Mouse (Mus musculus) CH12.LX (cell line): Measurements from ENCODE around the gene Krt35. TPM values are rescaled to one million over a fixed set of nuclear protein-coding genes. Genes with fewer than 3 reads are reported as not detected.

ENCODE experiments used
- DNase-seq: peaks from one replicate; pipeline ENCODE4 v3.0.0-alpha.2; 2013; ENCODE audit errors: extremely low read depth
- H3K27ac ChIP-seq: 2 replicates; pipeline ENCODE4 v1.5.1; 2012; ENCODE audit warnings: low read depth, mild to moderate bottlenecking, control low read depth, moderate library complexity; ENCODE audit not compliant: insufficient read depth
- H3K27me3 ChIP-seq: replicated peaks from 2 replicates; pipeline ENCODE3; 2012; ENCODE audit warnings: inconsistent platforms
- H3K36me3 ChIP-seq, 2 experiments: replicated peaks in 1 of 2; 2 replicates each; pipeline versions ENCODE3 to v1.6.1; 2012; ENCODE audit warnings: inconsistent platforms in 1 of 2, low read length in 1 of 2, mild to moderate bottlenecking in 1 of 2, mixed read lengths in 1 of 2, moderate library complexity in 1 of 2; ENCODE audit not compliant: control insufficient read depth in 1 of 2, insufficient read depth in 1 of 2
- H3K4me1 ChIP-seq, 2 experiments: 2 replicates each; pipeline ENCODE4 v1.6.1; 2012; ENCODE audit warnings: inconsistent platforms in 1 of 2, moderate library complexity in 1 of 2; ENCODE audit not compliant: insufficient read depth in 2 of 2, control insufficient read depth in 1 of 2
- H3K4me2 ChIP-seq: 2 replicates; pipeline ENCODE4 v1.6.1; 2012; ENCODE audit warnings: low read depth, mild to moderate bottlenecking, control low read depth; ENCODE audit not compliant: poor library complexity, insufficient read depth, severe bottlenecking
- H3K4me3 ChIP-seq, 3 experiments: fragments of 150-350 bp in 1 of 3; sonication (generic) in 1 of 3; replicated peaks in 1 of 3; 2 replicates each; pipeline versions ENCODE3 to v1.5.1; 2011 to 2012; ENCODE audit warnings: low read depth in 2 of 3, low read length in 2 of 3, mild to moderate bottlenecking in 2 of 3, moderate library complexity in 2 of 3, control low read depth in 1 of 3, improper control_type of control experiment in 1 of 3, inconsistent platforms in 1 of 3, mixed read lengths in 1 of 3; ENCODE audit not compliant: poor library complexity in 1 of 3
- H3K79me2 ChIP-seq: replicated peaks from 2 replicates; pipeline ENCODE4 v1.6.1; 2012; ENCODE audit warnings: mild to moderate bottlenecking, moderate library complexity; ENCODE audit not compliant: control insufficient read depth, poor library complexity, insufficient read depth, severe bottlenecking; ENCODE audit errors: extremely low read depth
- H3K9ac ChIP-seq: 2 replicates; pipeline ENCODE4 v1.6.1; 2012; ENCODE audit warnings: low read depth, mild to moderate bottlenecking, control low read depth, moderate library complexity; ENCODE audit not compliant: insufficient read depth
- H3K9me3 ChIP-seq: replicated peaks from 2 replicates; pipeline ENCODE3; 2012; ENCODE audit warnings: low read length, inconsistent platforms, mixed read lengths
- BHLHE40 ChIP-seq: IDR thresholded peaks from 2 replicates; pipeline ENCODE4 v1.6.1; 2011; ENCODE audit warnings: mild to moderate bottlenecking, low read depth, low read length, improper control_type of control experiment
- CHD1 ChIP-seq: IDR thresholded peaks from 2 replicates; pipeline ENCODE4 v1.6.1; 2012; ENCODE audit warnings: low read depth, low read length, improper control_type of control experiment, inconsistent platforms
- CTCF ChIP-seq, 2 experiments: IDR thresholded peaks in 1 of 2; conservative IDR thresholded peaks in 1 of 2; 2 replicates each; pipeline ENCODE4 v1.5.1; 2011 to 2012; ENCODE audit warnings: low read depth in 2 of 2, low read length in 2 of 2, improper control_type of control experiment in 1 of 2, inconsistent platforms in 1 of 2, mild to moderate bottlenecking in 1 of 2, moderate library complexity in 1 of 2
- ETS1 ChIP-seq: conservative IDR thresholded peaks from 2 replicates; pipeline ENCODE4 v1.6.1; 2012; ENCODE audit warnings: low read depth, mild to moderate bottlenecking, inconsistent platforms, low read length, improper control_type of control experiment, moderate library complexity
- HCFC1 ChIP-seq: IDR thresholded peaks from 2 replicates; pipeline ENCODE4 v1.6.1; 2012; ENCODE audit warnings: low read depth, mild to moderate bottlenecking, inconsistent platforms, low read length, improper control_type of control experiment
- JUND ChIP-seq: conservative IDR thresholded peaks from 2 replicates; pipeline ENCODE4 v1.6.1; 2011; ENCODE audit warnings: low read depth, low read length, improper control_type of control experiment
- MAZ ChIP-seq: IDR thresholded peaks from 2 replicates; pipeline ENCODE4 v1.6.1; 2012; ENCODE audit warnings: low read depth, mild to moderate bottlenecking, inconsistent platforms, low read length, improper control_type of control experiment, moderate library complexity
- MEF2A ChIP-seq: IDR thresholded peaks from 2 replicates; pipeline ENCODE4 v1.6.1; 2014; ENCODE audit warnings: low read depth, mild to moderate bottlenecking, inconsistent platforms, low read length, improper control_type of control experiment, borderline replicate concordance
- MYC ChIP-seq: IDR thresholded peaks from 2 replicates; pipeline ENCODE4 v1.6.1; 2011; ENCODE audit warnings: low read depth, mild to moderate bottlenecking, improper control_type of control experiment, low read length
- SMC3 ChIP-seq: IDR thresholded peaks from 2 replicates; pipeline ENCODE4 v1.6.1; 2011; ENCODE audit warnings: low read depth, low read length, improper control_type of control experiment
- UBTF ChIP-seq: IDR thresholded peaks from 2 replicates; pipeline ENCODE4 v1.6.1; 2012; ENCODE audit warnings: low read depth, mild to moderate bottlenecking, inconsistent platforms, low read length, improper control_type of control experiment, moderate library complexity
- USF1 ChIP-seq: IDR thresholded peaks from 2 replicates; pipeline ENCODE4 v1.6.1; 2014; ENCODE audit warnings: low read depth, mild to moderate bottlenecking, inconsistent platforms, low read length, improper control_type of control experiment
- ZC3H11A ChIP-seq: IDR thresholded peaks from 2 replicates; pipeline ENCODE4 v1.6.1; 2012; ENCODE audit warnings: low read depth, mild to moderate bottlenecking, inconsistent platforms, low read length, improper control_type of control experiment
- ZKSCAN1 ChIP-seq: IDR thresholded peaks from 2 replicates; pipeline ENCODE4 v1.6.1; 2012; ENCODE audit warnings: low read depth, inconsistent platforms, low read length, improper control_type of control experiment, borderline replicate concordance
- dilution Hi-C: fragments of 300-500 bp; cut with MboI; formaldehyde crosslinking; loops from 2 replicates; pipeline ENCODE4 v1.14.3; 2020; ENCODE audit warnings: low sequenced_read_pairs; ENCODE audit not compliant: extremely low pct_unique_long_range_greater_than_20kb, extremely low pct_ligation_motif_present
- in situ Hi-C: fragments of 300-500 bp; cut with MboI; formaldehyde crosslinking; loops from 3 replicates; pipeline ENCODE4 v1.14.3; 2019; ENCODE audit warnings: low sequenced_read_pairs, low pct_ligation_motif_present, low pct_unique_long_range_greater_than_20kb, mixed read lengths
- polyA plus RNA-seq: library from polyadenylated mRNA; unstranded; fragments of >175 nt; gene quantifications from 2 replicates; pipeline ENCODE4 v1.2.1, GENCODE M21; 2012; ENCODE audit warnings: low read depth; ENCODE audit not compliant: insufficient read length
- total RNA-seq, 2 experiments: library from RNA; depleted of rRNA; stranded (reverse); fragments of 300-350 nt in 1 of 2; fragments of >200 nt in 1 of 2; gene quantifications; 2 replicates each; pipeline ENCODE4 v1.2.3; 2012 to 2014

Krt35 gene
- total and polyA plus RNA-seq, 3 experiments = not detected

DNA sequence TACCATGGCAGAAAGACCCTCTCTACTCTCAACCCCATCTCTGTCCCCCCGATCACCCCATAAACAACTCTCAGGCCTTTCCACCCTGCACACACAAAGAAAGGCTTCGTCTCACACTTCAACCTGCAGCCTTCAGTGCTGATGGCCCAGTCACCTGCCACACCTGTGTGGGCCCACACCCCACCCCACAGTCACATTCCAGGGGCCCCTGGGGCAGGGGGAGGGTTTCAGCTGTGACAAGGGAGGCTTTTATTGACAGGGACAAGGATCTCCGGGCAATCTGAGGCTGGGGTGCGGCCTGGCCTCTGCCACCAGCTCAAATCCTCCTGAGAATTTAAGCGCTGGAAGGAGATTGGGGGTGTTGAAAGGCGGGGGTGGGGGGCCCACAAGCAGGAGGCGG is 42.8 kb upstream of the Krt35 start:
- no peaks in the 10 kb centered on the region for H3K9me3 ChIP-seq
- no peak overlapping the region for H3K9ac ChIP-seq
- H3K27me3 ChIP-seq = peaks cover 86% of the 10 kb centered on the region
- DNase-seq = no peak
- H3K27ac ChIP-seq = no peak overlapping the region
- TF ChIP-seq JUND (no peak), BHLHE40 (no peak), CHD1 (no peak), CTCF (conservative IDR thresholded peaks at IDR 0.05 in 1 of 2, IDR thresholded peaks at IDR 0.05 in 1 of 2; ENCODE audit: low read depth in 2 of 2, low read length in 2 of 2) (no peak), MYC (no peak), UBTF (no peak)
- in situ Hi-C loops (no loop called here), dilution Hi-C loops (no loop called here)
- H3K4me2 ChIP-seq = no peak overlapping the region
- H3K36me3 ChIP-seq = no peaks in the 10 kb centered on the region
- no peaks in the 10 kb centered on the region for H3K79me2 ChIP-seq
- H3K4me1 ChIP-seq = no peaks in the 10 kb centered on the region
- H3K4me3 ChIP-seq = no peak overlapping the region

DNA sequence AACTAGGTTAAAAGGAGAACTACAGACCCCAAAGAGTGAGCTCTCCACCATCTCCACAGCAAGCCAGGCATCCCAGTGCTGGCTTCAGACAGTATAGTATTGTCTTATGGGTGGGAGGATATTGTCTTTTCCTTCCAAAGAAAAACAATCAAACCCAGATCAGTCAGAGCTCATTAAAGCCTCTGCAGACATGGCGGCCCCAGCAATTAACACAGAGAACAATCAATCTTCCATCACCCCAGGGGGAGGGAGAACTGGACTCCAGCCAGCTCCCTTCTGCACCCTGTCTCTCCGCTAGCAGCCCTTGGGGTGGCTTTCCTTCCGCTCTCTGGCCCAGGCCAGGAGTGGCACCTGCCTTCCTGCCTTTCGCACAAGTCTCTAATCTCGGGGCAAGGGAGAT is 41.7 kb upstream of the Krt35 start:
- no peak overlapping the region for H3K4me2 ChIP-seq
- peaks cover 96% of the 10 kb centered on the region for H3K27me3 ChIP-seq
- dilution Hi-C loops = no loop called here
- no peaks in the 10 kb centered on the region for H3K4me1 ChIP-seq
- no peaks in the 10 kb centered on the region for H3K36me3 ChIP-seq
- in situ Hi-C loops = no loop called here
- no peaks in the 10 kb centered on the region for H3K79me2 ChIP-seq
- no peak for TF ChIP-seq SMC3
- TF ChIP-seq MYC = no peak
- no peak for TF ChIP-seq HCFC1
- no peak for TF ChIP-seq ZKSCAN1
- TF ChIP-seq MEF2A = no peak
- no peak for TF ChIP-seq MAZ
- no peak overlapping the region for H3K4me3 ChIP-seq
- H3K9ac ChIP-seq = no peak overlapping the region
- no peaks in the 10 kb centered on the region for H3K9me3 ChIP-seq
- H3K27ac ChIP-seq = no peak overlapping the region
- no peak for DNase-seq

DNA sequence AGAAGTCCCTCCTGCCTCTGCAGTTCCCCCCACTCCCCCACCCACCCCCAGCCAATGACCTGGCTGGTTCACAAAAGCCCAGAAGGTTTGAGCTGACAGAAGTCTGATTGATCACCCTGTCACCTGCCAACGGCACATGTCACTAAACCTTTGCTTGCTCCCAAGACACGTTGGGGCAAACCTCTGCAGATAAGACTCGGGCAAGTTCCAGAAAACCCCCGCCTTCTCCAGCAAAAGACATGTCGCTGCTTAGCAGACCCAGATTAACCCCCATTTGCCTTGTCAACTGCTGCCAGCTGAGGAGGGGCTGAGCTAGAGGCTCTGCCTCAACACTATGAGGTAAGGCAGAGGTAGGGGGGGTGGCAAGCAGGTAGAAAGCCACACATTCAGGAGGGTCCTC is 40.5 kb upstream of the Krt35 start:
- in situ Hi-C loops (no loop called here), dilution Hi-C loops (no loop called here)
- H3K4me3 ChIP-seq = no peak overlapping the region
- no peaks in the 10 kb centered on the region for H3K9me3 ChIP-seq
- H3K79me2 ChIP-seq = no peaks in the 10 kb centered on the region
- H3K9ac ChIP-seq = no peak overlapping the region
- peaks cover 97% of the 10 kb centered on the region for H3K27me3 ChIP-seq
- no peaks in the 10 kb centered on the region for H3K36me3 ChIP-seq
- DNase-seq = no peak
- TF ChIP-seq USF1 (no peak), MEF2A (no peak), ETS1 (no peak), ZC3H11A (no peak)
- TF ChIP-seq, all 38 proteins: peak for 0
- Histone ChIP-seq H3K27ac (no peak overlapping the region), H3K4me1 (no peaks in the 10 kb centered on the region), H3K4me2 (no peak overlapping the region)
